Mouse (Mus musculus): Measurements from ENCODE around the gene Tmem41a.

- TF ChIP-seq CTCF (IDR thresholded peaks at IDR 0.05; ENCODE audit: borderline replicate concordance, insufficient read depth, low read length) = no peak
- no peak for TF ChIP-seq POLR2A (IDR thresholded peaks at IDR 0.05; ENCODE audit: low read depth, low read length)
Observed at GRCm38 (mm10) chr16:21906902-21907301, 40.5 kb downstream of the Tmem41a start.
